Mouse (Mus musculus): ENCODE results near the gene Hist1h3g. TPM values are rescaled to one million over a fixed set of nuclear protein-coding genes. Genes with fewer than 3 reads are reported as not detected.
A peak's percentile ranks its signal among the peaks of the same experiment; 100 is the strongest.
"Not testable (repeated sequence)": the region's sequence is repeated elsewhere in the genome, so short reads cannot be mapped to it uniquely, and the experiment has no call there.

Hist1h3g gene
- polyA plus RNA-seq, 1 experiment = 2.8 TPM

DNA sequence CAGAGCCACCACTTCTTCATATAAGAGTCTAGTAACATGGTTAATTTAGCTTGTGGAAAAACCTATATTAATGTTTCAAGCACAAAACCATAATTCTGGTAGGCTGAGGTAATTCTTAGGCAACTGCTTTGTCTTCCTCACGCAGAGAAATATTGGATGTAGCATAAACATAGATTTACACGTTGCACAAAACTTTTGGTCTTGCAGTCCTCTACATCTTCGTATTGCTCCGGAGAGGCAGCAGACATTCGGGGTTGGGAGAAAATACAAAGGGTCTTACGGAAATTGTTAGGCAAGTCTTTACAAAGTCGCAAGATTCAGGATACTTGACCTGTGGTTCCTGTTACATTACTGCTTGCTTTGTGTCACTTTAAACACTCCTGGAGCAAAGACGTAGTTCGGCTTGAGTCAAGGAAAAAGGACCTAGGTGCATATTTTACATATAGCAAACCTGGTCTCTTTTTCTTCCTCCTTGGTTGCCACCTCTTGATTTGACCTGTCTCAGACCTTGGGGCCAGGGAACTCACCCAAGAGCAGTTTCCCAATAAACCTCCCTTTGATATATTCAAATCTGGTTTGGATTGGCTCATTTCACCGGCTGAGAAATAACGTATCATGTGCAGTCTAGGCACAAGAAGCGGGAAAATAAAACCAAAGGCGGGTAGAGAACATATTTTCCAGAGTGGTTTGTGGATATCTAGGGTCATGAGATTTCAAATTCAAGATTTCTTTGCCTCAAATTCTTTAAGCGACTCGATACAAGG is 672 bp upstream of the Hist1h3g start:
- DNase-seq (ENCODE audit: low read depth) = no peak

DNA sequence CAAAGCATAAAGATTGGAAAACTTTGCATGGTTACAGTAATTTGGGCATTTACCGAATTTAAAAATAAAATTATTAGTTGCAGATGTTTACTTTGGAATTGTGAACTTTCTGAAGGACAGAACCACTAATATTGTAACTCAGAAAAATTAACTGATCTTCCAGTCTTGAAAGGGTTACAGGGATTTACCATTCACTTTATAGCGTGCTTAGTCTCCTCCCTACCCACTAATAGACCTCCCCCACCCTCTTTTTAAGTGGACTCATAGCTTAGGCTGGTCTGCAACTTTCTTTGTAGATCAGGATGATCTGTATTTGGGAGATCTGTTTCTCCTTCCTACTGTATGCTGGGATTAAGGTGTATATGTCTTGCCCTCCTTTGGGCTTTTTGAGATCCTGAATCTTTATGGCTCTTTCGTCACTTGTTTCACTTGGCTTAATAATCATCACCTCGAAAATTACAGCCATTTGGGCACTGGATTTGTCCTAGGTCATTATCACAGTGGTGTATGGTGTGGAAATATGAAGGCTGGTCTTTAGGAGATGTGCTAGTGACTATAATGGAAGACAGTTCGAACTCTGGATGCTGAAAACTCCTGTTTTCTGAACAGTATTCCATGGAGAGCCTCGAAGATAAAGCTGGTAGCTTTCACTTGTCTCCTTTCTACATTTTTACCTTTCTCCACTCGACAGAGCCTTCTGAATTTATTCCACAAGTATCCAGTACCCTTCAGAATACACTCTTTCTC is 1.0 kb downstream of the Hist1h3g start:
- no peak for DNase-seq (ENCODE audit: low read depth)

DNA sequence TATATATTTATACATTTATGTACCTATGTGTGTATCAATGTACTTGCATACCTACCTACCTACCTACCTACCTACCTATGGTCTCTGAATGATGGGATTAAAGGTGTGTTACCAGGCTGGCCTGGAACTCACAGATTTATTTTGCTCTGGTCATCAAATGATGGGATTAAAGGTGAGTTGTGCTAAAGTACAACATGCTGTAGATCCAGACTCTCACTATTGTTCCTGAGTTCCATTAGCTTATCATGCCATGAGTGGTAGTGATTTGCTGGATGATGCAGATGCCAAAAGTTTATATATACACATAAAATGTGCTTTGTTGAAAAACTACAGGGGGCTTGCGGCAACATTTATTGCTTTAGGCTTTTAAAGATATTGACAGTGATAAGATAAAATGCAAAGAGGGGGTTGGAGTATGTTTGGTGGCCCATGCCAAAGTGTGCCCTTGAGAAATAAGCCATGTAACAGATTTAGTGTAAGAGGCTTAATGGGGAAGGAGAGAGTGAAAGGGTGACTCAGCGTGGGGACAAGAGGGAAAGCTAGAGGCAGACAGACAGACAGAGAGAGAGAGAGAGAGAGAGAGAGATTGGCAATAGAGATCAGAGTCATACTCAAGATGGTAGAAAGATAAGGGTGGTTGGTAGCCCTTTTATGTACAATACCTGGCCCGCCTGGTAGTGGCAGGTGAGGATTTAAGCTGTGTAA is 1.9 kb downstream of the Hist1h3g start:
- no peak for DNase-seq (ENCODE audit: low read depth)

DNA sequence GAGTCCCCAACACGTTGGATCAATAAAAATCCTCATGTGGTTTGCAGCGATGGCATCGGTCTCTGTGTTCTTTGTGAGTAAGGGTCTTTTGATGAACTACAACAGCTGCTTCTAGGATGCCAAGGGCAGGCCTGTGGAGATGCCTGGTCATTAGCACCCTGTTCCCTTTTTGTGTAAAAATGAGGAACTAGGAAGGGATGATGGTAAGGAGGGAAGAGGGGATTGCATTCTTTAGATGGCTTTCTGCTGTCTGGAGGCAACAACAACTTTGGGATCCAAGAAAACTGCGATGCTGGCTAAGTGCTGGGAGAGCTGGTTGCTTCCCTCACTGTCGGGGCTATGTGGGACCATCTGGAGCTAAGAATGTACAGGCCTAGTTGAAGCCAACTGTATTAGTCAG is 3.0 kb downstream of the Hist1h3g start:
- no peak for DNase-seq (ENCODE audit: low read depth)

DNA sequence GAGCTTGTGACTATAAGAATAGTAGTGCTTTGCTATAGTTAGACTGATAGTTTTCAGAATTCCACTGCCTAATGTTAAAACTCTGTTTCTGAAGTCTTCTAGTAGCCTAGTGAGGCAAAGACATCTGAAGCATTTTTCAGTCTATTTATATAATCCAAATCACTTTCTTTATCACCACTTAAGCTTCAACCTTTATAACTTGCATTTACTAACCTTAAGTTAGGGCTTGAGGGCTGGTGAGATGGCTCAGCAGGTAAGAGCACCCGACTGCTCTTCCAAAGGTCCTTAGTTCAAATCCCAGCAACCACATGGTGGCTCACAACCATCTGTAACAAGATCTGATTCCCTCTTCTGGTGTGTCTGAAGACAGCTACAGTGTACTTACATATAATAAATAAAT is 4.6 kb downstream of the Hist1h3g start:
- not testable (repeated sequence) for DNase-seq (ENCODE audit: low read depth)

DNA sequence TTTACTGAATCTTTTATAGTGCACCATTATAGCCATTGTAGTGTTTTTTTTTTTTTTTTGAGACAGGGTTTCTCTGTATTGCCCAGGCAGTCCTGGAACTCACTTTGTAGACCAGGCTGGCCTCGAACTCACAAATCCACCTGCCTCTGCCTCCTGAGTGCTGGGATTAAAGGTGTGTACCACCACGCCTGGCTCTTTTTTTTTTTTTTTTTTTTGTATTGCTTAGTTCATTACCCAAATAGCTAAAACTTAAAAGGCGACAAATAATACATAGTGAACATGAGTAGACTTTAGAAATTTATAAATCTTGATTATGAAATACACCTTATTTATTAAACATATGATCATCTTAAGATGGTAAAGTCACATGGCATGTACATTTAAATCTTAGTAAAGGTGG is 6.3 kb downstream of the Hist1h3g start:
- no peak for DNase-seq (ENCODE audit: low read depth)

DNA sequence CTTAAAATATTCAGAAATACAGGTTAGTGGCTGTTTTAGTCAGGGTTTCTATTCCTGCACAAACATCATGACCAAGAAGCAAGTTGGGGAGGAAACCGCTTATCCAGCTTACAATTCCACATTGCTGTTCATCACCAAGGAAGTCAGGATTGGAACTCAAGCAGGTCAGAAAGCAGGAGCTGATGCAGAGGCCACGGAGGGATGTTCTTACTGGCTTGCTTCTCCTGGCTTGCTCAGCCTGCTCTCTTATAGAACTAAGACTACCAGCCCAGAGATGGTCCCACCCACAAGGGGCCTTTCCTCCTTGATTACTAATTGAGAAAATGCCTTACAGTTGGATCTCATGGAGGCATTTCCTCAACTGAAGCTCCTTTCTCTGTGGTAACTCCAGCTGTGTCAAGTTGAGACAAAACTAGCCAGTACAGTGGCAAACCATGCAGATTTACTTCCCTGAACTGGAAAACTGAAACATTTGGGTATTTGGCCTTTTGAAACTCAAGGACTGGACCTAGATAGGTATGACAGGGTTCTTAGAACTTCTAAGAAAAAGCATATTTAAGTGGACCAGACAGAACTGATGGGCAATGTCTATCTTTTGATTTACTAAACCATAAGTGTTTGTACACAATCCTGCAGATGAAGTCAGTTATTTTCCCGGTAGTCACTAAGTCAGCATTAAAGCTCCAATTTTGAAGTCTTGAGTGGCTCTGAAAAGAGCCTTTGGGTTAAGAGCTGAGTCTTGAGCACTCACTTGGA is 7.2 kb downstream of the Hist1h3g start:
- not testable (repeated sequence) for DNase-seq (ENCODE audit: low read depth)

DNA sequence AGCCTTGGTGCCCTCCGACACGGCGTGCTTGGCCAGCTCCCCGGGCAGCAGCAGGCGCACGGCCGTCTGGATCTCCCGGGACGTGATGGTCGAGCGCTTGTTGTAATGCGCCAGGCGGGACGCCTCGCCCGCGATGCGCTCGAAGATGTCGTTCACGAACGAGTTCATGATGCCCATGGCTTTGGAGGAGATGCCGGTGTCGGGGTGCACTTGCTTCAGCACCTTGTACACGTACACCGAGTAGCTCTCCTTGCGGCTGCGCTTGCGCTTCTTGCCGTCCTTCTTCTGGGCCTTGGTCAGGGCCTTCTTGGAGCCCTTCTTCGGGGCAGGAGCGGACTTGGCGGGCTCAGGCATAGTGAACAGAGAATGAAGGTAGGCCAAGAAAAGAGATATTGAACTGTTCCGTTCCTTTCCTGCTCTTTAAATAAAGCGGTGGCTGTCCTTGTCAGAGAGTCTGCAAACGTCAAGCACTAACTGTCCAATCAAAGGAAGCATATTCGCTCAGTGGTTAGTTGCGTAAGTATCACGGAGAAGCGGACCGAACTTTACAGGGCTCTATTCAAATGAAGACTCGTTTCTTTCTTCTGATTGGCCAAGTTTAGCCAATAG is 7.9 kb downstream of the Hist1h3g start, which contains the start of gene Hist1h2bh:
TSS of gene Hist1h2bh (minus strand) at position 394 of the 609 bp plus-strand sequence.
- not testable (repeated sequence) for DNase-seq (ENCODE audit: low read depth)

DNA sequence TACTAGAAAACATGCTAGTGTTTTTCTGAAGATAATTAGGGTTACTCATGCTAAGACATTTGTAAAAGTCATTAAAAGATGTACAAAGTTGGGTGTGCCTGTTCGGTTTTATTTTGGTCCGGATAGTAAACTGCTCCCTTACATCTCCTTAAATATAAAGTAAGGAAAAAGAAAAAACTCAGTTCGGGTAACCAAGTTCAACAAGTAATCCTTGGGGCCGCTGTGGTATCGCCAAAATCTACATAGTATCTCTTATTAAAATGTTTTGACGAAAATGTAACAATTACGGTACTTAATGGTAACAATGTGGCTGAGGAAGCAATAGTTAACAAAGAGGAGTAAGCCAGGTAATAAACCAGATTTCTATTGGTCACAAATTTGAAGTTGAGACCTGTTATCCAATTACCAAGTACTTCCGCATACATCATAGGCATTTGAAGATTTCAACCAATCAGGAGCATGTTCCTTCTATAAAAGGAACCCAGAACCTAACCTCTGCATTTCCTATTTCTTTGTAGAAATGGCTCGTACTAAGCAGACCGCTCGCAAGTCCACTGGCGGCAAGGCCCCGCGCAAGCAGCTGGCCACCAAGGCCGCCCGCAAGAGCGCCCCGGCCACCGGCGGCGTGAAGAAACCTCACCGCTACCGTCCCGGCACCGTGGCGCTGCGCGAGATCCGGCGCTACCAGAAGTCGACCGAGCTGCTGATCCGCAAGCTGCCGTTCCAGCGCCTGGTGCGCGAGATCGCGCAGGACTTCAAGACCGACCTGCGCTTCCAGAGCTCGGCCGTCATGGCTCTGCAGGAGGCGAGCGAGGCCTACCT is 9.0 kb downstream of the Hist1h3g start, which contains the start of gene Hist1h3f:
TSS of gene Hist1h3f (plus strand) at position 88 of the 822 bp plus-strand sequence.
- DNase-seq (ENCODE audit: low read depth) = peak; percentile 97

DNA sequence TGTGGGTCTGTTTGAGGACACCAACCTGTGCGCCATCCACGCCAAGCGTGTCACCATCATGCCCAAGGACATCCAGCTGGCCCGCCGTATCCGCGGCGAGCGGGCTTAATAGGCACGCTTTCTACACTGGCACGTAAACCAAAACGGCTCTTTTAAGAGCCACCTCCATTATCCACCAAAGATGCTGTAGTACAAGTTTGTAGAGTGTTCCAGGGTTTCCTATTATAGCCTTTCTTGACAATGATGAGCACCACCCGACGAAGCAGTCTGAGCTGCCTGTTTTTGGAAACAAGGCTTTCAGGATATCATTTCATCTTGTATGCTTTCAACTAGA is 9.5 kb downstream of the Hist1h3g start:
- DNase-seq (ENCODE audit: low read depth) = not testable (repeated sequence)

DNA sequence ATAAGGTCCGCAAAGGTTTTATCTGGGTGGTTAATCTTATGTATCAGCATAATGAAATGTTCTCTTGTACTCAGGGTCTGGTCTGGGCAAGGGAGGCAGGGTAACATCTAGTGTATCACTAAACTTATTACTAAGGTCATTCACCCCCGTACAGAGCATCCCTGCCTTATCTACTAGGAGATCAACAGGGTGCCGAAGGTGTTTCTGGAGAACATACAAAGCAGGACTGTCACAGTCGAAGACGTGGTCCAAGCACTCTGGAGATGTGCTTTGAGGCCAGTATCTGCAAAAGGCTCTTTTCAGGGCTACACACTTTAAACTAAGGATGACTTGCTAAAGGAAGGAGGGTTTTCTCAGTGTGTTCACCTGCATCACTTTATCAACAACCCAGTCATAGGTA is 11.5 kb downstream of the Hist1h3g start:
- DNase-seq (ENCODE audit: low read depth) = no peak

DNA sequence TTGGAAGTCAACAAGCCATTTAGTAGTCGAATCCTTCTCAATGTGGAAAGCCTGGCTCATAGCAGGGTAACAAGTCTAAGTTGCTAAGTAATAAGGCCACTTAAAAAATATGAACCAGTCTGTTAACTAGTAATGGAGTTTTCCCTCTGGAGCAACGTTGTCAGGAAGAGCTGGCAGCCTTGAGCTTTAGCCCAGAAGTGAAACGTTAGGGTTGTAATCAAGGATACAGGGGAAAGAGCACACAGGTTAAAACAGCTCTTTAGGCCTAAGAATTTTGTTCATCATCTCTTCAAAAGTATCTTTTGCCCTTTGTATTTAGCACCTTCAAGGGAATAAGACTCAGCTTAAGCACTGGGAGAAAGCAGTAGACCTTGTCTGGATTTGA is 15.5 kb downstream of the Hist1h3g start:
- DNase-seq (ENCODE audit: low read depth) = no peak

DNA sequence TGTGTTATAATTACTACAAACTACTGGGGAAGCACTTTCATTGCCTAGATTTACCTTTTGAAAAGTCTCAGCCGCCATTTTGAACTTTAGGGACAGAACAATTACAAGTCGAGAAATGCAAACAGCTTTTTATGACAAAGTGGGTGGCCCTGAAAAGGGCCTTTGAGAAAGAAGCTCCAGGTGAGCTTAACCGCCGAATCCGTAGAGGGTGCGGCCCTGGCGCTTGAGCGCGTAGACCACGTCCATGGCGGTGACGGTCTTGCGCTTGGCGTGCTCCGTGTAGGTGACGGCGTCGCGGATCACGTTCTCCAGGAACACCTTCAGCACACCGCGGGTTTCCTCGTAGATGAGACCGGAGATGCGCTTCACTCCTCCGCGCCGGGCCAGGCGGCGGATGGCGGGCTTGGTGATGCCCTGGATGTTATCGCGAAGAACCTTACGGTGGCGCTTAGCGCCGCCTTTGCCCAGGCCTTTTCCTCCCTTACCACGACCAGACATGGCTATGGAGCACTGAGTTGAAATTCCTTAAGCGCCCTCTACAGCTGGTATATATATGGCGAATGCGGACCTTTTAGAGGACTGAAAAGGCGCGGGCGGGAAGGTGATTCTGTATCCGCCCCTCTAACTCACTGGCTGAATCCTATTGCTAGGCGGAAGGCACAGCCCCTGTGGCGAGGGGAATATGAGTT is 16.1 kb downstream of the Hist1h3g start, which contains the start of gene Hist1h4f:
TSS of gene Hist1h4f (minus strand) at position 503 of the 689 bp plus-strand sequence.
- DNase-seq (ENCODE audit: low read depth) = not testable (repeated sequence)

DNA sequence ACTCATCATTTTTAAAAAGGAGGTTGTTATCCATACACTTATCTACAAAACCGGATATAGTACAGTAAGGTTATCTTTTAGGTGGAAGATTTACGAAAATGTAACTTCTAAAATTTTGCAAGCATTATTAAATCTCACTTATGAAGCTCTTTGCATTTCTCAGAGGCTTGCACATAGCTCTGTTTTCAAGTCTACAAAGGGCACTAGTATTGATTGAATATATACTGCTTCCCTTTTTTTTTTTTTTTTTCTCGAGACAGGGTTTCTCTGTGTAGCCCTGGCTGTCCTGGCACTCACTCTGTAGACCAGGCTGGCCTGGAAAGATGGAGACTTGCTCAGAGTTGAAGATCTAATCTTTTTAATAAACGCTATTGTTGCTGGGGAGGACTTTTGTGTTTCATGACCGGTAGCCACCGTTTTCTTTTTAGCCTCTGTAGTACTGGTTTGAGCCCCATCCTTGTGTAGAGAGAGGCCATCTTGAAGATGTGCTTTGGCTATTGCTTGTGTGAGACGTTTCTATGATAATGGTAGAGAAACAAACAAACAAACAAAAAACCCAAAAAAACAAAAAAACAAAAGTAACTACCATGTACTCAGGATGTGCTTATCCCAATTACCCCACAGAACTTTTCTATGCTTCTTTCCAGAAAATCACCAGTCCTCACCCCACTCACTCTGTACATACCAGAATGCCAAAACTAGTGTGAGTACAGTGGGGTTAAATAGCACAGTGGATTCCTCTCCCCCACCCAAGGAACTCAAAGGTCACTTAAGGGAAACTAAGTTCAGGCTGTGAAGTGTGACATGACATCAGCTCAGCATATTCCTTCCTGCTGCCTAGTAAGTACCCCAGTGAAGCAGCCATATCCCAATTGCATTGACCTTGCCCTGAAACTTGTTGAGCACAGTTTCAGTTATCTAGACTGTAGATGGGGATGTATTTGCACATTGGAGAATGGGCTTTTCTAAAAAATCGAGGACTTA is 17.0 kb downstream of the Hist1h3g start:
- no peak for DNase-seq (ENCODE audit: low read depth)

DNA sequence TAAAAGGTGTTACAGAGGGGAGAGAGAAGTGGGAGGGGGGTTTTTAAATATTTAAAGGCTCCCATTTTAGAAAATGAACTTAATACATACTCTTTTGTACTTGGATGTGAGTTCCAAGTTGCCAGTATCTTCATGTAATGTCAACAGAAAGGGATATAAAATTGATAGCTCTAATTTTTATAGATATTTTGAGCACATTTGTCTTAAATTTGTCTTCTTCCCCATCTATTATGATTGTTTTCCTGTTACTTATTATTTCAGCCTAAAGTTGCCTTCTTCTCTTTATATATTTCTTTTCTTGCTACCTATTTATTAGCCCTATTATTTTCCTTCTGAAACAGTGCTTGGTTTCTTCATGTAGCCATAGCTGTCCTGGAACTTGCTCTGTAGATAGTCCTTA is 17.7 kb downstream of the Hist1h3g start, which contains the start of gene Hist1h1d:
TSS of gene Hist1h1d (plus strand) at position 301 of the 400 bp plus-strand sequence.
- no peak for DNase-seq (ENCODE audit: low read depth)

DNA sequence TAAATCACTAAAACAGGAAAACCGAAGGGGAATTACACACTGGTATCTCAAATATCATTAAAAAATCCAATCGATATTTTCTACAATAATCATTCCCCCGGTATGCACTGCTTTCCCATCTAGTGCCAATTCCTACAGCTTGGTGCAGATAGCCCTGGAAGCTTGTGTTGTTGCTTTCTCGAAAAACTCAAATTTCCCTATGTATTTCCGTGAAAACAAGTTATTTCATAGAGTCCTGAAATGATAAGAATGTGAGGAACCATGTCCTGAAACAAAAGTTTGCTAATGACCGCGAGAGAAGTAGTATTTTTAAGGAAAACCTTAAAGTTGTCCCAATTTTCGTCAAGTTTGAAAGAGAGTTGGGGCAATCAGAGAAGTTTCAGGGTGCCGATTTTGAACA is 19.2 kb downstream of the Hist1h3g start:
- no peak for DNase-seq (ENCODE audit: low read depth)

DNA sequence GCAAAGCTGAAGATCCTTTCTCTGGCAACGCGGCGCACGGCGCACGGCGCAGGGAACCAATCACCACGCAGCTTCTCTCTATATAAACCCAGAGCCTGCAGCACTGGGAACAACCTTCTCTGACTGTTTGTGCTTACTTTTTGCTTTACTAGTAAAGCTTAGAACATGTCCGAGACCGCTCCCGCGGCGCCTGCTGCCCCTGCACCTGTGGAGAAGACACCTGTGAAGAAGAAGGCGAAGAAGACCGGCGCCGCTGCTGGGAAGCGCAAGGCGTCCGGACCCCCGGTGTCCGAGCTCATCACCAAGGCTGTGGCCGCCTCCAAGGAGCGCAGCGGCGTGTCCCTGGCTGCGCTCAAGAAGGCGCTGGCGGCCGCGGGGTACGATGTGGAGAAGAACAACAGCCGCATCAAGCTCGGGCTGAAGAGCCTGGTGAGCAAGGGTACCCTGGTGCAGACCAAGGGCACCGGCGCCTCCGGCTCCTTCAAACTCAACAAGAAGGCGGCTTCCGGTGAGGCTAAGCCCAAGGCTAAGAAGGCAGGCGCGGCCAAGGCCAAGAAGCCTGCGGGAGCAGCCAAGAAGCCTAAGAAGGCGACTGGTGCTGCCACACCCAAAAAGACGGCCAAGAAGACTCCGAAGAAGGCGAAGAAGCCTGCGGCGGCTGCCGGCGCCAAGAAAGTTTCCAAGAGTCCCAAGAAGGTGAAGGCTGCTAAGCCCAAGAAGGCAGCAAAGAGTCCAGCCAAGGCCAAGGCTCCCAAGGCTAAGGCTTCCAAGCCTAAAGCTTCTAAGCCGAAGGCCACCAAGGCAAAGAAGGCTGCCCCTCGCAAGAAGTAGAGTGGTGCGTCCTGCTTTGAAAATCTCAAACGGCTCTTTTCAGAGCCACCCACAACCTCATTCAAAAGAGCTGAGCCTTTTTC is 20.0 kb downstream of the Hist1h3g start:
- DNase-seq (ENCODE audit: low read depth) = no peak

All from gonadal fat pad, adult 2 months (tissue).